Mouse (Mus musculus) urinary bladder, postnatal 14 days (tissue): Measurements from ENCODE around the gene Ostf1.
"Not testable (repeated sequence)": the region's sequence is repeated elsewhere in the genome, so short reads cannot be mapped to it uniquely, and the experiment has no call there.

Experiments used
- DNase-seq: peaks from one replicate; pipeline ENCODE4 v3.0.0; 2021; ENCODE audit warnings: low spot score

Ostf1 gene

GRCm38 (mm10) chr19:18598265-18598926, 33.2 kb downstream of the Ostf1 start:
- DNase-seq, result no peak

GRCm38 (mm10) chr19:18597772-18598171, 33.9 kb downstream of the Ostf1 start:
- no peak for DNase-seq

GRCm38 (mm10) chr19:18596876-18597275, 34.7 kb downstream of the Ostf1 start:
- DNase-seq, result no peak

GRCm38 (mm10) chr19:18593722-18594121, 37.9 kb downstream of the Ostf1 start:
- no peak for DNase-seq

GRCm38 (mm10) chr19:18592919-18593318, 38.7 kb downstream of the Ostf1 start:
- no peak for DNase-seq

- DNase-seq, result no peak
Observed at GRCm38 (mm10) chr19:18590942-18591354, 40.7 kb downstream of the Ostf1 start.

- no peak for DNase-seq
Observed at GRCm38 (mm10) chr19:18590234-18590633, 41.4 kb downstream of the Ostf1 start.

- DNase-seq, result no peak
Observed at GRCm38 (mm10) chr19:18589276-18589675, 42.3 kb downstream of the Ostf1 start.

- not testable (repeated sequence) for DNase-seq
Observed at GRCm38 (mm10) chr19:18588801-18589200, 42.8 kb downstream of the Ostf1 start.

GRCm38 (mm10) chr19:18588243-18588642, 43.4 kb downstream of the Ostf1 start:
- no peak for DNase-seq

GRCm38 (mm10) chr19:18587118-18587517, 44.5 kb downstream of the Ostf1 start:
- no peak for DNase-seq

GRCm38 (mm10) chr19:18584621-18585020, 47.0 kb downstream of the Ostf1 start:
- no peak for DNase-seq

GRCm38 (mm10) chr19:18583706-18584105, 47.9 kb downstream of the Ostf1 start:
- no peak for DNase-seq

GRCm38 (mm10) chr19:18582887-18583286, 48.7 kb downstream of the Ostf1 start:
- no peak for DNase-seq

GRCm38 (mm10) chr19:18582226-18582625, 49.4 kb downstream of the Ostf1 start:
- no peak for DNase-seq

GRCm38 (mm10) chr19:18581046-18581445, 50.6 kb downstream of the Ostf1 start:
- DNase-seq, result no peak

- no peak for DNase-seq
Observed at GRCm38 (mm10) chr19:18579012-18579358, 52.6 kb downstream of the Ostf1 start.

- DNase-seq, result no peak
Observed at GRCm38 (mm10) chr19:18578216-18579011, 53.2 kb downstream of the Ostf1 start.

GRCm38 (mm10) chr19:18577348-18577747, 54.3 kb downstream of the Ostf1 start:
- no peak for DNase-seq

- no peak for DNase-seq
Observed at GRCm38 (mm10) chr19:18575891-18576290, 55.7 kb downstream of the Ostf1 start.

GRCm38 (mm10) chr19:18573907-18574306, 57.7 kb downstream of the Ostf1 start:
- DNase-seq, result no peak

GRCm38 (mm10) chr19:18573443-18573842, 58.2 kb downstream of the Ostf1 start:
- DNase-seq, result no peak

- no peak for DNase-seq
Observed at GRCm38 (mm10) chr19:18569496-18569895, 62.1 kb downstream of the Ostf1 start.
